Mouse (Mus musculus) kidney, postnatal 4 days (tissue): ENCODE measurements around the gene Banf2.
A peak's percentile ranks its signal among the peaks of the same experiment; 100 is the strongest.

Experiments
- DNase-seq, 2 experiments: peaks; one replicate each; pipeline ENCODE4 v3.0.0; 2021; ENCODE audit warnings: mixed read lengths in 2 of 2

Gene Banf2

GRCm38 (mm10) chr2:144107374-144107773 lies 74.5 kb downstream of the Banf2 start:
- no peak for DNase-seq

GRCm38 (mm10) chr2:144107810-144108209 lies 75.0 kb downstream of the Banf2 start:
- no peak for DNase-seq

GRCm38 (mm10) chr2:144108376-144108775 lies 75.5 kb downstream of the Banf2 start:
- DNase-seq, result no peak

GRCm38 (mm10) chr2:144111966-144112365 lies 79.1 kb downstream of the Banf2 start:
- DNase-seq, result peak in 1 of 2 experiments; percentile 31

- no peak for DNase-seq
These were observed 79.8 kb downstream of the Banf2 start for GRCm38 (mm10) chr2:144112666-144113065.

GRCm38 (mm10) chr2:144118061-144118460 lies 85.2 kb downstream of the Banf2 start:
- DNase-seq, result no peak

- DNase-seq, result peak; percentile 62 to 70
These were observed 87.4 kb downstream of the Banf2 start for GRCm38 (mm10) chr2:144120186-144120823.

GRCm38 (mm10) chr2:144122068-144122467 lies 89.2 kb downstream of the Banf2 start:
- DNase-seq, result no peak
